Comparison of ENCODE assay signal across 8 mouse cellular contexts in the genomic region with DNA sequence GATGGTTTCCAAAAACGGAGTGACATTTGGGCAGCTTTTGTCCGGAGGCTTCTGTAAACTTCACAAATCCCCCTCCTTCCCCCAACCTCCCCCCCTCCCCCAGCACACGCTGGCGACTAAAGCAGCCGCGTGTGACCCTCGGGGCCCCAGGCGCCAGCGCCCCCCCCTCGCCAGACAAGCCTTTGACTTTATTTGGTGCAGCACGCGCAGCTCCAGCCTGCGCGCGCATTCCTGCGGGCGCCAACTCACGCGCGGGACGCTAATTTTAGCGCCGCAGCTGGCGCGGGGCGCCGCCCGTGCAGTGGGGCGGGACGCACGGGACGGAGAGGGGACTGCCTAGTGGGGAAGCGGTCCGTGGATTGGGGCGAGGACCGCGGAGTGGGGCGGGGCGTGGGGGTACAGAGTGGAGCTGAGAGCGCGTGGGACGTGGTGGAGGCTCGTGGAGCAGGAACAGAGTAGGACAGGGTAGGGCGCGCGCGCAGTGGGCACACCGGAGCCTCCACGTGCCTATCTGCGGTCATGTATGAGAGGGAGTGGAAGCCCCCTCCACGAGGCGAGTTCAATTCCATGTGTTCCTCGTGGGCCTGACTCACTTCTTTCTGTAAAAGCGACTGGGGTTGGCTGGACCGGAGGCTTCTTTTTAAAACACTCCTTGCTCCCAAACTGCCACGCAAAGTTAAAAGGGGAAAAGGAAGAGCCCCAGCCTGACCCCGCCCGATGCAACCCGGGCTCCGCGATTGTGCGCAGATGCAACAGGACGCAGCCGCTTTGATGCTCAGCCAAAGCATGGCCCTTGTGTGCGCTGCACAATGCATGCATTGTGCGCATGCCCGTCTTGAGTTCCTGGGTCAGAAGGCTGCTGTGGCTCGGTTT. TPM values are rescaled to one million over a fixed set of nuclear protein-coding genes. Genes with fewer than 3 reads are reported as not detected.
DNase-seq lines count a peak whose midpoint lies in the region; ATAC-seq and TF ChIP-seq lines count a peak whose summit lies in the region.

No protein-coding gene starts in this region.

- H3K27ac ChIP-seq in embryonic facial prominence, embryonic 14.5 days (replicated peaks; ENCODE audit: low read depth, low read length), result peak overlapping the region; percentile 93
- peak overlapping the region; percentile 98 for H3K27ac ChIP-seq in heart, adult 2 months
- H3K27ac ChIP-seq in limb, embryonic 13.5 days, result peak overlapping the region; percentile 96
- peak overlapping the region; percentile 77 for H3K27ac ChIP-seq in midbrain, embryonic 13.5 days
- H3K27ac ChIP-seq in spleen, adult 2 months (ENCODE audit: insufficient read depth, low read length), result peak overlapping the region; percentile 91

- H3K9me3 ChIP-seq in embryonic facial prominence, embryonic 14.5 days (ENCODE audit: control insufficient read depth, low read length), result peaks cover 6% of the 10 kb centered on the region; the same call in 1 of the 2 replicates
- H3K9me3 ChIP-seq in limb, embryonic 13.5 days, result 0 out of 2 replicates have a peak, but pooled peaks cover 7% of the 10 kb centered on the region
- H3K9me3 ChIP-seq in midbrain, embryonic 13.5 days, result no peaks in the 10 kb centered on the region

- peak; percentile 61; the same call in 1 of the 2 replicates for TF ChIP-seq POLR2A in heart, adult 2 months (IDR thresholded peaks at IDR 0.05; ENCODE audit: insufficient read depth, low read depth, low read length)
- TF ChIP-seq POLR2A in spleen, adult 2 months (IDR thresholded peaks at IDR 0.05; ENCODE audit: low read depth, low read length), result no peak; the same call in 1 of the 2 replicates

- 1% methylated on average over 60 of the region's 68 CpGs for WGBS in embryonic facial prominence, embryonic 14.5 days
- under 1% methylated on average over 66 of the region's 68 CpGs for WGBS in heart, adult 2 months
- under 1% methylated on average over 66 of the region's 68 CpGs for WGBS in limb, embryonic 13.5 days
- under 1% methylated on average over 68 of the region's 68 CpGs for WGBS in midbrain, embryonic 13.5 days
- WGBS in spleen, adult 2 months, result 1% methylated on average over 68 of the region's 68 CpGs

- no peak for TF ChIP-seq CTCF in heart, adult 2 months (IDR thresholded peaks at IDR 0.05)
- TF ChIP-seq CTCF in spleen, adult 2 months (IDR thresholded peaks at IDR 0.05; ENCODE audit: extremely low read depth, insufficient read depth, insufficient read length, insufficient replicate concordance), result no peak

- peak overlapping the region; percentile 76 for H3K9ac ChIP-seq in embryonic facial prominence, embryonic 14.5 days (ENCODE audit: low read depth, low read length)
- H3K9ac ChIP-seq in heart, adult 2 months (ENCODE audit: low read depth, low read length), result peak overlapping the region; percentile 93
- peak overlapping the region; percentile 78 for H3K9ac ChIP-seq in limb, embryonic 13.5 days
- peak overlapping the region; percentile 73 for H3K9ac ChIP-seq in midbrain, embryonic 13.5 days (replicated peaks)

- peak overlapping the region; percentile 99 for H3K4me2 ChIP-seq in embryonic facial prominence, embryonic 14.5 days (ENCODE audit: low read depth, low read length)
- H3K4me2 ChIP-seq in limb, embryonic 13.5 days (replicated peaks), result peak overlapping the region; percentile 97
- peak overlapping the region; percentile 89 for H3K4me2 ChIP-seq in midbrain, embryonic 13.5 days (replicated peaks)

- H3K27me3 ChIP-seq in embryonic facial prominence, embryonic 14.5 days (replicated peaks; ENCODE audit: control insufficient read depth, insufficient read depth, low read length), result no peaks in the 10 kb centered on the region
- no peaks in the 10 kb centered on the region for H3K27me3 ChIP-seq in heart, adult 2 months (ENCODE audit: control insufficient read depth, insufficient read depth, low read length)
- no peaks in the 10 kb centered on the region for H3K27me3 ChIP-seq in limb, embryonic 13.5 days
- H3K27me3 ChIP-seq in midbrain, embryonic 13.5 days, result no peaks in the 10 kb centered on the region
- H3K27me3 ChIP-seq in spleen, adult 2 months (ENCODE audit: control insufficient read depth, insufficient read depth, low read length), result no peaks in the 10 kb centered on the region

- H3K36me3 ChIP-seq in embryonic facial prominence, embryonic 14.5 days (ENCODE audit: control insufficient read depth, insufficient read depth, low read length), result peaks cover 32% of the 10 kb centered on the region
- peaks cover 31% of the 10 kb centered on the region for H3K36me3 ChIP-seq in heart, adult 2 months (ENCODE audit: control insufficient read depth, insufficient read depth, low read length)
- H3K36me3 ChIP-seq in limb, embryonic 13.5 days, result peaks cover 24% of the 10 kb centered on the region
- H3K36me3 ChIP-seq in midbrain, embryonic 13.5 days, result 0 out of 2 replicates have a peak, but pooled peaks cover 13% of the 10 kb centered on the region
- peaks cover 3% of the 10 kb centered on the region for H3K36me3 ChIP-seq in spleen, adult 2 months (ENCODE audit: control insufficient read depth, insufficient read depth, low read length)

- intact Hi-C loops in heart, adult 2 months (cut with DNase I), result loop anchor here (1.0 to 5.0 kb wide), 7 partner anchors 17 to 338 kb away; no protein-coding TSS in a partner anchor

- DNase-seq in layer of hippocampus, adult 11-12 months (ENCODE audit: low spot score), result peak; percentile 78
- DNase-seq in layer of hippocampus, adult 9-10 months (ENCODE audit: low spot score), result no peak
- DNase-seq in embryonic facial prominence, embryonic 14.5 days (ENCODE audit: low spot score), result peak; percentile 96
- peak; percentile 89 to 91 for DNase-seq in heart, adult 2 months
- DNase-seq in kidney, adult 11 months, result peak; percentile 78
- peak; percentile 68 to 82 for DNase-seq in spleen, adult 2 months (ENCODE audit: low read depth in 1 of 2, low spot score in 2 of 2)

- peaks cover 53% of the 10 kb centered on the region for H3K4me1 ChIP-seq in embryonic facial prominence, embryonic 14.5 days (ENCODE audit: control insufficient read depth, insufficient read depth, low read length)
- peaks cover 26% of the 10 kb centered on the region for H3K4me1 ChIP-seq in heart, adult 2 months (ENCODE audit: control insufficient read depth, insufficient read depth, low read length)
- peaks cover 65% of the 10 kb centered on the region for H3K4me1 ChIP-seq in limb, embryonic 13.5 days
- H3K4me1 ChIP-seq in midbrain, embryonic 13.5 days (replicated peaks), result peaks cover 60% of the 10 kb centered on the region
- peaks cover 34% of the 10 kb centered on the region for H3K4me1 ChIP-seq in spleen, adult 2 months (ENCODE audit: control insufficient read depth, insufficient read depth, insufficient read length)

- peak; percentile 89 for TF ChIP-seq EP300 in heart, adult 2 months (IDR thresholded peaks at IDR 0.05; ENCODE audit: insufficient read depth, low read depth, low read length)

- peak overlapping the region; percentile 50 for H3K4me3 ChIP-seq in embryonic facial prominence, embryonic 14.5 days (ENCODE audit: low read depth, low read length)
- H3K4me3 ChIP-seq in heart, adult 2 months, result peak overlapping the region; percentile 46
- H3K4me3 ChIP-seq in limb, embryonic 13.5 days, result peak overlapping the region; percentile 52
- H3K4me3 ChIP-seq in midbrain, embryonic 13.5 days (replicated peaks), result peak overlapping the region; percentile 47
- peak overlapping the region; percentile 62 for H3K4me3 ChIP-seq in spleen, adult 2 months (ENCODE audit: extremely low read depth, insufficient read depth, insufficient read length)

- no peaks in the 10 kb centered on the region; the same call in 1 of the 2 replicates for H3K79me2 ChIP-seq in heart, adult 2 months (replicated peaks; ENCODE audit: control insufficient read depth, insufficient read depth, low read length)

- ATAC-seq in embryonic facial prominence, embryonic 14.5 days (ENCODE audit: low read depth), result peak; percentile 86
- ATAC-seq in limb, embryonic 13.5 days (ENCODE audit: low FRiP score, low read depth), result peak; percentile 84
- peak; percentile 86 for ATAC-seq in midbrain, embryonic 13.5 days

RNA-seq across cellular contexts. Expression of a gene that starts 9.6 kb away (rescaled TPM):
- polyA plus RNA-seq in embryonic facial prominence, embryonic 14.5 days (2014; fragmentation: Nextera tagmentation; extraction: Ambion mirVana), result 10.6 and 10.7 TPM in 2 replicates
- 100 to 1,000 TPM in 1 of 2 experiments, 10 to 100 TPM in 1; 56.3 to 132 TPM for total RNA-seq in heart, adult 2 months (2021)
- 33.8 and 37.3 TPM in 2 replicates for polyA plus RNA-seq in heart, adult 2 months (2012; rRNA removed)
- 11.6 and 11.8 TPM in 2 replicates for polyA plus RNA-seq in limb, embryonic 13.5 days (2015; fragmentation: Nextera tagmentation; extraction: Ambion mirVana)
- 8.3 and 9.2 TPM in 2 replicates for polyA plus RNA-seq in midbrain, embryonic 13.5 days (2015; fragmentation: Nextera tagmentation; extraction: Ambion mirVana)
- polyA plus RNA-seq in spleen, adult 2 months (2012; rRNA removed), result 49.6 and 83.0 TPM in 2 replicates
